Mouse (Mus musculus): Measurements from ENCODE around the gene Gbx2. TPM values are rescaled to one million over a fixed set of nuclear protein-coding genes. Genes with fewer than 3 reads are reported as not detected.

Gene Gbx2
- total RNA-seq (2021), result not detected
- long read RNA-seq, experiment 1, result 0 reads
- long read RNA-seq, experiment 2, result 0 reads

- peak in 1 of 2 experiments; percentile 53 for DNase-seq (ENCODE audit: low spot score in 2 of 2)
Observed at GRCm38 (mm10) chr1:89931120-89931519, at the start of gene Gbx2. Gbx2 (minus strand) TSS chr1:89931179.

- no peak for DNase-seq (ENCODE audit: low spot score in 2 of 2)
Observed at GRCm38 (mm10) chr1:89977261-89977660, 46.3 kb upstream of the Gbx2 start.

GRCm38 (mm10) chr1:89976411-89976810 is 45.4 kb upstream of the Gbx2 start:
- no peak for DNase-seq (ENCODE audit: low spot score in 2 of 2)

DNA sequence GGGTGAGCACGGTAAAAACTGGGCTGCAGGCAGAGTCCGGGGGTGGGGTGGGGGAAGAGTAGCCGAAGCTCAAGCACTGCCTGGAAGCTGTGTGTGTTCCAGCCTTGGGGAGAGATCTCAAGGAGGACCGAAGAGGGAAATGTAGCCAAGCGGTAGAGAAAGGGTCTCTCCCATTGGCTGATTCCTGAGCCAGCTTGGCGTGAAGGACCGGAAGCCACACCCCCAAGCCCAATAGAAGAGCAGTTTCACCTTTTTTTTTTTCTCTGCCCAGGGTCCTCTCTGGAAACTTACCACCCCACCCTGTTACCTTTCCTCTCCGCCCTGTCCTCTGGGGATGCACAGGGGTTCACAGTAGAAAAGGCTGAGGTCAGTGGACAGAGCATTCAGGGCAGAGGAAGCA is 43.6 kb upstream of the Gbx2 start:
- DNase-seq (ENCODE audit: low spot score in 2 of 2), result peak in 1 of 2 experiments; percentile 2

GRCm38 (mm10) chr1:89971848-89972247 is 40.9 kb upstream of the Gbx2 start:
- no peak for DNase-seq (ENCODE audit: low spot score in 2 of 2)

DNA sequence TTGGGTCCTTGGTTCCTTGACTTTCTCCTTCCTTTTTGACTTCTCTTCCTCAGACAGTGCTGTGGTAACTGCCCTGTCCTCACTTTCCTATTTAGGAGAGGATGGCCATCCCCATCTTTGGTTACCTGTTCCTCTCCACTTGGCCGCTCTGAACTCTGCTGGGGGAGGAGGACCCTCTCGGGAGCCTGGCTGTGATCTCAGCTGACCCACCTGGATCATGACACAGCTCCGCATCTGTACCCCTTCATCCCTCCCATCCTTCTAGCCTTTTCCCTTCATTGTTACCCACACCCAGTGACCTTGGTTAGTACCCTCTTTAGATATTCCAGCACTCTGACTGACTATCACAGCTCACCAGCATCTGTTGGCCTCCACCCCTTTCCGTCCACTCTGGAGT is 38.7 kb upstream of the Gbx2 start:
- DNase-seq (ENCODE audit: low spot score in 2 of 2), result no peak

DNA sequence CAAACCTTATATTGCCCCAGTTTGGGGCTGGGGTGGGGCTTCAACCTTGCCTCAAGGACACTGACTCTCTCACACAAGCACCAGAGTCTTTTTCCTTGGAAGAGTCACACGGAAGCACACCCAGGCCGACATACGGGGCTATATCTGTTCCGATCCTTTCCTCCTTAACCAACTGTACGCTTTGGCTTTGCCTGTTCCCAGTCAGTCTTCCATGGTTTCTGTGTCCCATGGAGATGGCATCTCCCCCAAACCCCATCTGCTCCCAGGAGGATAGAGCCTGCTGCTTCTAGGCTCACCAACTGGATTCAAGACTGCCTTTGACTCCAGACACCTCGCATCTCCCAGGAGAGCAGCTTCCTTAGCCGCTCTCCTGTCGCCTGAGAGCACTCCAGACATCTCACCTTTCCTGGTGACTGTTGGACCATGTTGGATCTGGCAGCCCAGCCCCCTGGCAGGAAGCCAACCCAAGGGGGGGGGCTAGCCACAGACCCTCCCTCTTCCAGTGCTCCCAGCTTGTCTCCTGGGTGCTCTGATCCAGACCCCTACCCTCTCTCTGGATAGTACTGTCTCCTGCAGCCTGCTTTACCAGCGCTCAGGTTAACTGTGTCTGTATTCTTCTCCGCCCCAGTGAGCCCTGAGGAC is 38.2 kb upstream of the Gbx2 start:
- DNase-seq (ENCODE audit: low spot score in 2 of 2), result no peak

DNA sequence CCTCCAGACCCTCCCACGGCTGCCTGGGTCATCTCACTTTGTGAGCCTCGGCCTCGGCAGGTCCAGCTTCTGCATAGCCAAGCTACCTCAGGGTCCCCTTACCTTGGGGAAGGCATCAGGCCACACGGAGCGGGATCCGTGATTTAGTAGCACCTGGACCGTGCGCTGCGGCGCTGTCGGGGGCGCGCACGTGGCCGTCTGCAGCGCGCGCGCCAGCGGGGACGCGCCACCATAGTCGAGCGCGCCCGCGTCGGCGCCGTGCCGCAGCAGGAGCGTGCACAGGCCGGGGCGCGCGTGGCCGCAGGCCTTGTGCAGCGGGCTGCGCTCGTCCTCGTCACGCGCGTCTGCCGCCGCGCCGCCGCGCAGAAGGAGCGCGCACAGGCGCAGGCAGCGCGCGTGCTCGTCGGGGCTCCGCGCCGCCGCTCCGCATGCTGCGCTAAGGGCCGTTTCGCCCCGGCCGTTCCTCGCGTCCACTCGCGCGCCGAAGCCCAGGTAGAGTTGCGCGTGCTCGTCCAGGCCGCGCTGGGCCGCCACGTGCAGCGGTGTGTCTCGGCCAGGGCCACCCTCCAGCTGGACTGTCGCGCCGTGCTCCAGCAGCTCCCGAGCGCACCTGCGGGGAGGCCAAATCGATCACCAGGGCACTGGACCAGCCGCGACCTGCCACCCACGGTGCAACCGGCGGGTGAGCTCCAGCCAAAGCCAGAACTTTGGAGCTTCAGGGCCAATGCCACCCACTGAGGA is 37.3 kb upstream of the Gbx2 start:
- DNase-seq (ENCODE audit: low spot score in 2 of 2), result no peak

GRCm38 (mm10) chr1:89967585-89967984 is 36.6 kb upstream of the Gbx2 start:
- DNase-seq (ENCODE audit: low spot score in 2 of 2), result no peak

GRCm38 (mm10) chr1:89964426-89964825 is 33.4 kb upstream of the Gbx2 start:
- no peak for DNase-seq (ENCODE audit: low spot score in 2 of 2)

DNA sequence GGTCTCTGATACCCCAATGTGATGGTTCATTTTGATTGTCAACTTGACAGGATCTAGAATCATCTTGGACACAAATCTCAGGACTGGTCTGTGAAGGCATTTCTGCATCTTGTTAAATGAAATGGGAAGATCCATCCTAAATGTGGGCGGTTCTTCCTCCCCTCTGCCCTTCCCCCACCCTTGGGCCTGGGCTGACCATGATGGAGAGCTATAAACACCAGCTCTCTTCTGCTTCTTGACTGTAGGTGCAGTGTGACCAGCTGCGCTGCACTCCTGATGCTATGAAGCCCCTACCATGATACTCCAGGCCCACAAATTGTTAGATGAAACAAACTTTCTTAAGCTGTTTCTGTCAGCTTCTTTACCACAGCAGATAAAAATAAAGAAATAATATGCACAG is 32.3 kb upstream of the Gbx2 start:
- no peak for DNase-seq (ENCODE audit: low spot score in 2 of 2)

DNA sequence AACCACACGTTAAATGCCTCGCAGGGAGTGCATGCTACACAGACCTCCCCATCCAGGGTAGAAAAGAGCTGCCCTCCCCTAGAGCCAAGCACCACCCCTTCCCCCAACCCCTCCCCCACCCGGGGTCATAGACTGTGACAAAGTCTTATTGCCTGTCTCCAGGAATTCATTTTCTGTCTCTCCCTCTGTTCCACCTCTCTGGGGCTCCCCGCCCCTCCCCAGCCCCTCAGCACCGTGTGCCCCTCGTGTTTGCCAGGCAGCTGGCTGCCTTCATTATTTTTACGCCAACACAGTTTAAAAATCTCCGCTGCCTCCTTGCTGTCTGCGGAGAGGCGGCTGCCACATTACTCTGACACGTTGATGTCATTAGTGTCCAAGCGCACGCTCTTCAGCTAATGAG is 31.1 kb upstream of the Gbx2 start:
- DNase-seq (ENCODE audit: low spot score in 2 of 2), result no peak

- DNase-seq (ENCODE audit: low spot score in 2 of 2), result no peak
Observed at GRCm38 (mm10) chr1:89959393-89959792, 28.4 kb upstream of the Gbx2 start.

DNA sequence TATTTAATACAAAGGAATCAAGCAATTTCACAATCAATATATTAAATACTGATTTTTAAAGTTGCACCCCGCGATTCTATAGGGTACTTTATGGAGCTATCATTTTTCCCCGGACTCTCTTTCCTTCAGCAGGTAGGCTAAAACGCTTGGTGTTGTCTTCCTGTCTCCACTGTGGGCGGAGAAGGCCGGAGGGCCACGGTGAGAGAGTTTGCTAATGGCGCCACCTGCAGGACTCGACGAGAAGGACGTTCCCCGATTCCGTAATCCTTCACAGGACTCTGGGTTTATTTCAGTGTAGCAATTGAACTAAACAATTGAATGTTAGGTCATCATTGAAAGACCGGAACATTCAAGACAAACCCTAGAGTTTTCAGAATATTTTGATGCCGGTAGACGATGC is 12.2 kb upstream of the Gbx2 start:
- DNase-seq (ENCODE audit: low spot score in 2 of 2), result peak; percentile 63 to 78

DNA sequence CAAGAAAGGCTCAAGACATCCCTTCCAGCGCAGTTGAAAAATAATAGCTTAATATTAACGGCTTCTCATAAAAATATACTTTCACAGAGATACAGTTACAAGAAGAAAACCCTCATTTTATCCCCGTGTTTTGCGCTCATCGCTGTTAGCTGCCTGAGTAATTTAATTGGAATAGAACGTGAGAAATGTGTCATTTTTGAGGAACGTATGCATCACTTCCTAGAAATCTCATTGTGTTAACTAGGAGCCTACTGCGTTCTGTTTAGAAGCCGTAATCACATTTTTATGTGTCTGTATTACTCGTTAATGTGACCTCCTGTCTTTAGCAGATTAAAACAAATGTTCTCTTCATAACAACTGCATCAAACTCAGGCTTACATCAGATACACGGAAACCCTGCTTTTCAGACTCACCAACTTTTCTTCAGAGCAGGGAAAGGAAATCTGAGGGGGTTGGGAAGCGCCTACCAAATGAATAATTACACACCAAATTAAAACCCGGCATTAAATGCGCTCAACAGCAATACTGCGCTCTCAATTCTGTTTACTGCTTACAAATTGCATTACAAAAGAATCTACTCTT is 11.5 kb upstream of the Gbx2 start:
- no peak for DNase-seq (ENCODE audit: low spot score in 2 of 2)

DNA sequence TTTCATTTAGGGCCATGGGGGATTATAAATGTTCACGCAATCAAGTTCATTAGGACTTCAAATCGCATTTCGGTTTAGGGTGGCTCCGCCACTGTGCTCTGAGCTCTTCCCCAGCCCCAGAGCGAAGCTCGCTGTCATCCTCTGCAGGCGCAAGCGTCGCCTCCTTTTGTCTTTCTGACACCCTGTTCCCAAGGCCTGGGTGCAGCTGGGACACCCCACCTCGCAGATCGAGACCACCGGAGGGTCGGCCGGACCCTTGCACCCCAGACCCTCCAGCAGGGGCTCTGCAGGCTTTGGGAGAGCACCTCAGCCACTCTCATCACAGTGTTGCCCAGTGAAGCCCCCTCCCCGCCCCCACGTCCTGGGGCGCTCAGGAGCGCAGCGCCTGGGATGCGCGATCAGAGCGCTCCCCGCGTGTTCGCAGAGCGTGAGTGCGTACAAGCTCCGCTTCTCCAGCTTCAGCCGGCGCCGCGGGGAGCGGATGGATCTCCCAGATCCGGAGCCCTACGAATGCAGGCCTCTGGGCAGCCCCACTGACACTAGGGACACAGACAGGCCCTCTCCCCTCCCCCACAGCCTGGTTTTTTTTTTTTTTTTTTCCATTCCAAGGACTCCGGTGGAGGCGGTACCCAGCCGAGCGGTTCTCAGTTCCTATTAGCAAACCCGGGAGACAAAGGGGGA is 10.9 kb upstream of the Gbx2 start:
- no peak for DNase-seq (ENCODE audit: low spot score in 2 of 2)

DNA sequence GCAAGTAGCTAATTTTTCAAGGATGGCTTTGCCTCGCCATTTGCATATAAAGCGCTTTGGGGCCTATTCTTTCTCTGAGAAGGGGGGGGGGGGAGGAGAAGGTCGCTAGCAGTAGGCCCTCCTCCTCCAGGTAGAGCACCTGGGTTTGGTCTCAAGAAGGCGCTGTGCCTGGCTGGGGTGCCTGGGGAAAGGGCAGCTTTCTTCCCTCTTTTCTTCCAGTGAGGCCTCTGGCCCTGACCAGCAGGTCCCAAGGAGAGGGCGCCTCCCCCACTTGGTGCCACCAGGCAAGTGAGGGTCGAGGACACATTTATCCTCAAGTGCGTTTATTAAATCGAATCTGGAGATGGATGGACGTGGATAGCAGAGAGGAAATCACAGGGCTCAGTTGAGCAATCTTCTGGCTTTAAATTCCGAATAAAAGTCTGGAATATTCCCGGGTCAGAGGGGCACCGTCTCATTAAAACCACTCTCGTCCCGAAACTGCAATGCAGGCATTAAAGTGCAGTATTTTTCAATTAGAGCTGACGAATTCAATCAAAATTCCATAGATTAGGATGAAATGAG is 10.1 kb upstream of the Gbx2 start:
- no peak for DNase-seq (ENCODE audit: low spot score in 2 of 2)

GRCm38 (mm10) chr1:89939981-89940726 is 9.2 kb upstream of the Gbx2 start:
- peak; percentile 64 to 72 for DNase-seq (ENCODE audit: low spot score in 2 of 2)

DNA sequence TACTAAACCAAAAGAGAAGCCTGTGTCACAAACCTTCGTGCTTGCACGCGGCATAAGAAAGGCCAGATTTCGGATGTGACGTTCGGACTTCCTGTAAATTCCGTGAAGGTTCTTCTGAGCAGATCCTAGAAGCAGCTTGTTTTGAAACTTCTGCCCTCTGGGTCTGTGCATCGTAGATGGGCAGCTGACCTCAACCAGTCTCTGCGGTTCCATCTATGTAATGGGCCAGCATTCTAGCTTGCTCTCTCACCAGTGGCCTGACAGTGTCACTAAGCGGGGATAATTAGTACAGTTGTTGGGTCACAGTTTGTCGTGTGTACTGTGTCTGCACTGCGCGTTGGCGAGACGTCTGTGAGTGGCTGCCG is 8.6 kb upstream of the Gbx2 start:
- DNase-seq (ENCODE audit: low spot score in 2 of 2), result no peak

- DNase-seq (ENCODE audit: low spot score in 2 of 2), result no peak
Observed at GRCm38 (mm10) chr1:89938884-89939595, 8.1 kb upstream of the Gbx2 start.

Measured in gastrocnemius, postnatal 4 days (tissue).